Mouse (Mus musculus): ENCODE measurements around the gene Rmdn2.

The Rmdn2 gene

GRCm38 (mm10) chr17:79622050-79622449, 10.4 kb downstream of the Rmdn2 start:
- H3K9me3 ChIP-seq (ENCODE audit: low read length): no peaks in the 10 kb centered on the region
- peaks cover 10% of the 10 kb centered on the region for H3K4me1 ChIP-seq (replicated peaks; ENCODE audit: low read depth, low read length)
- no peaks in the 10 kb centered on the region for H3K36me3 ChIP-seq (ENCODE audit: insufficient read depth, low read length)
- no peaks in the 10 kb centered on the region for H3K27me3 ChIP-seq (ENCODE audit: insufficient read depth, low read length)
- no peak overlapping the region for H3K4me3 ChIP-seq (replicated peaks; ENCODE audit: low read length)
- TF ChIP-seq NANOG (IDR thresholded peaks at IDR 0.05; ENCODE audit: borderline replicate concordance, low read length): no peak
- no peak for TF ChIP-seq POU5F1 (IDR thresholded peaks at IDR 0.05; ENCODE audit: borderline replicate concordance, low read length)
- no peak for TF ChIP-seq CTCF (conservative IDR thresholded peaks at IDR 0.05; ENCODE audit: low read length)

GRCm38 (mm10) chr17:79622574-79622973, 10.9 kb downstream of the Rmdn2 start:
- H3K27me3 ChIP-seq (ENCODE audit: insufficient read depth, low read length): no peaks in the 10 kb centered on the region
- no peaks in the 10 kb centered on the region for H3K9me3 ChIP-seq (ENCODE audit: low read length)
- no peak overlapping the region for H3K4me3 ChIP-seq (replicated peaks; ENCODE audit: low read length)
- TF ChIP-seq CTCF (conservative IDR thresholded peaks at IDR 0.05; ENCODE audit: low read length) (no peak), POU5F1 (IDR thresholded peaks at IDR 0.05; ENCODE audit: borderline replicate concordance, low read length) (no peak), NANOG (IDR thresholded peaks at IDR 0.05; ENCODE audit: borderline replicate concordance, low read length) (no peak)
- no peaks in the 10 kb centered on the region for H3K36me3 ChIP-seq (ENCODE audit: insufficient read depth, low read length)
- H3K4me1 ChIP-seq (replicated peaks; ENCODE audit: low read depth, low read length): peaks cover 10% of the 10 kb centered on the region

- Histone ChIP-seq H3K27me3 (ENCODE audit: insufficient read depth, low read length) (no peaks in the 10 kb centered on the region), H3K4me1 (replicated peaks; ENCODE audit: low read depth, low read length) (peaks cover 4% of the 10 kb centered on the region; the same call in 1 of the 2 replicates)
These were observed 12.2 kb downstream of the Rmdn2 start for GRCm38 (mm10) chr17:79623841-79624240.

GRCm38 (mm10) chr17:79626241-79626816, 14.7 kb downstream of the Rmdn2 start:
- Histone ChIP-seq H3K4me1 (replicated peaks; ENCODE audit: low read depth, low read length) (peaks cover 4% of the 10 kb centered on the region; the same call in 1 of the 2 replicates), H3K9me3 (ENCODE audit: low read length) (no peaks in the 10 kb centered on the region), H3K27me3 (ENCODE audit: insufficient read depth, low read length) (no peaks in the 10 kb centered on the region), H3K36me3 (ENCODE audit: insufficient read depth, low read length) (no peaks in the 10 kb centered on the region), H3K4me3 (replicated peaks; ENCODE audit: low read length) (no peak overlapping the region)
- no peak for TF ChIP-seq NANOG (IDR thresholded peaks at IDR 0.05; ENCODE audit: borderline replicate concordance, low read length)
- no peak for TF ChIP-seq POU5F1 (IDR thresholded peaks at IDR 0.05; ENCODE audit: borderline replicate concordance, low read length)
- TF ChIP-seq CTCF (conservative IDR thresholded peaks at IDR 0.05; ENCODE audit: low read length): no peak

More at GRCm38 (mm10) chr17:79623841-79624240, 12.2 kb downstream of the Rmdn2 start:
- no peaks in the 10 kb centered on the region for H3K9me3 ChIP-seq (ENCODE audit: low read length)
- no peaks in the 10 kb centered on the region for H3K36me3 ChIP-seq (ENCODE audit: insufficient read depth, low read length)
- TF ChIP-seq NANOG (IDR thresholded peaks at IDR 0.05; ENCODE audit: borderline replicate concordance, low read length) (no peak), POU5F1 (IDR thresholded peaks at IDR 0.05; ENCODE audit: borderline replicate concordance, low read length) (no peak), CTCF (conservative IDR thresholded peaks at IDR 0.05; ENCODE audit: low read length) (no peak)
- H3K4me3 ChIP-seq (replicated peaks; ENCODE audit: low read length): no peak overlapping the region

GRCm38 (mm10) chr17:79649893-79650292, 38.2 kb downstream of the Rmdn2 start:
- no peaks in the 10 kb centered on the region for H3K27me3 ChIP-seq (ENCODE audit: insufficient read depth, low read length)
- peaks cover 14% of the 10 kb centered on the region for H3K9me3 ChIP-seq (ENCODE audit: low read length)
- H3K4me1 ChIP-seq (replicated peaks; ENCODE audit: low read depth, low read length): peaks cover 11% of the 10 kb centered on the region
- H3K4me3 ChIP-seq (replicated peaks; ENCODE audit: low read length): no peak overlapping the region
- H3K36me3 ChIP-seq (ENCODE audit: insufficient read depth, low read length): peaks cover 18% of the 10 kb centered on the region
- TF ChIP-seq NANOG (IDR thresholded peaks at IDR 0.05; ENCODE audit: borderline replicate concordance, low read length): no peak
- TF ChIP-seq POU5F1 (IDR thresholded peaks at IDR 0.05; ENCODE audit: borderline replicate concordance, low read length): no peak
- no peak for TF ChIP-seq CTCF (conservative IDR thresholded peaks at IDR 0.05; ENCODE audit: low read length)

- peaks cover 14% of the 10 kb centered on the region for H3K9me3 ChIP-seq (ENCODE audit: low read length)
- peaks cover 18% of the 10 kb centered on the region for H3K36me3 ChIP-seq (ENCODE audit: insufficient read depth, low read length)
- H3K27me3 ChIP-seq (ENCODE audit: insufficient read depth, low read length): no peaks in the 10 kb centered on the region
- H3K4me1 ChIP-seq (replicated peaks; ENCODE audit: low read depth, low read length): peaks cover 14% of the 10 kb centered on the region
- no peak overlapping the region for H3K4me3 ChIP-seq (replicated peaks; ENCODE audit: low read length)
- TF ChIP-seq CTCF (conservative IDR thresholded peaks at IDR 0.05; ENCODE audit: low read length) (no peak), NANOG (IDR thresholded peaks at IDR 0.05; ENCODE audit: borderline replicate concordance, low read length) (no peak), POU5F1 (IDR thresholded peaks at IDR 0.05; ENCODE audit: borderline replicate concordance, low read length) (no peak)
These were observed 38.6 kb downstream of the Rmdn2 start for GRCm38 (mm10) chr17:79650297-79650696.

- H3K4me1 ChIP-seq (replicated peaks; ENCODE audit: low read depth, low read length): peaks cover 24% of the 10 kb centered on the region
- peaks cover 23% of the 10 kb centered on the region for H3K9me3 ChIP-seq (ENCODE audit: low read length)
- H3K36me3 ChIP-seq (ENCODE audit: insufficient read depth, low read length): peaks cover 24% of the 10 kb centered on the region
- H3K27me3 ChIP-seq (ENCODE audit: insufficient read depth, low read length): no peaks in the 10 kb centered on the region
- peak overlapping the region; percentile 45 for H3K4me3 ChIP-seq (replicated peaks; ENCODE audit: low read length)
- TF ChIP-seq NANOG (IDR thresholded peaks at IDR 0.05; ENCODE audit: borderline replicate concordance, low read length) (no peak), CTCF (conservative IDR thresholded peaks at IDR 0.05; ENCODE audit: low read length) (no peak), POU5F1 (IDR thresholded peaks at IDR 0.05; ENCODE audit: borderline replicate concordance, low read length) (no peak)
These were observed 41.5 kb downstream of the Rmdn2 start for GRCm38 (mm10) chr17:79653171-79653570.

- peaks cover 29% of the 10 kb centered on the region for H3K4me1 ChIP-seq (replicated peaks; ENCODE audit: low read depth, low read length)
- peaks cover 23% of the 10 kb centered on the region for H3K9me3 ChIP-seq (ENCODE audit: low read length)
- peak; percentile 86 for TF ChIP-seq NANOG (IDR thresholded peaks at IDR 0.05; ENCODE audit: borderline replicate concordance, low read length)
- TF ChIP-seq CTCF (conservative IDR thresholded peaks at IDR 0.05; ENCODE audit: low read length): no peak
- TF ChIP-seq POU5F1 (IDR thresholded peaks at IDR 0.05; ENCODE audit: borderline replicate concordance, low read length): 0 out of 2 replicates have a peak, but pooled peaks have one; percentile 47
- peaks cover 24% of the 10 kb centered on the region for H3K36me3 ChIP-seq (ENCODE audit: insufficient read depth, low read length)
- H3K4me3 ChIP-seq (replicated peaks; ENCODE audit: low read length): peak overlapping the region; percentile 45
- H3K27me3 ChIP-seq (ENCODE audit: insufficient read depth, low read length): no peaks in the 10 kb centered on the region
These were observed 42.5 kb downstream of the Rmdn2 start for GRCm38 (mm10) chr17:79654187-79654586.
